Mouse (Mus musculus): ENCODE measurements around the gene Fam181a. TPM values are rescaled to one million over a fixed set of nuclear protein-coding genes. Genes with fewer than 3 reads are reported as not detected.

Fam181a gene
- 1 to 10 TPM; 1.9 to 4.9 (median 3.1) TPM for total RNA-seq (2022)

DNA sequence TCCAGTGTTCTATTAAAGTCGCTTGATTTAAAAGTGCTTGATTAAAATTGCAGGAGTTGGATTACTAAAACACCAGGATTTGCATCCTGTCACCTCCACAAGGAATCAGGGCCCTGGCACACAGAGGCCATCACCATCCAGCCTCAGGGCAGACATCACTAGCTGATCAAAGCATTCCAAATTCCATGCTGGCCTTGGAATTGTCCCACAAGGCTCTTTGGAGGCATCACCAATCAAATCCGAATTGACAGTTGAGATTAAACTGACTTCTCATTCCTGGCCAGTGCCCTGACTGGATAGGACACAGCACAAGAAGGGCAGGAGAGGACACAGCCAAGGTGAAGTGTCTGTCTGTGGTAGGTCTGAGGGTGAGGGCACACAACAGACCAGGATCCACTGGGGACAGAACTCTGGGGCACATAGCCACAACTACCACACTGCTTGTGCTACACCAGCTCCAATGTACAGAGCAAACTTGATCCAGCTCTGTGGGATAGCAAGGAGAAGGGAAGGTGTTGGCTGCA, at the start of gene Fam181a:
Gene Fam181a (plus strand): TSS at position 232 of the 524 bp plus-strand sequence.
- no peak for DNase-seq (ENCODE audit: low spot score in 2 of 2)

DNA sequence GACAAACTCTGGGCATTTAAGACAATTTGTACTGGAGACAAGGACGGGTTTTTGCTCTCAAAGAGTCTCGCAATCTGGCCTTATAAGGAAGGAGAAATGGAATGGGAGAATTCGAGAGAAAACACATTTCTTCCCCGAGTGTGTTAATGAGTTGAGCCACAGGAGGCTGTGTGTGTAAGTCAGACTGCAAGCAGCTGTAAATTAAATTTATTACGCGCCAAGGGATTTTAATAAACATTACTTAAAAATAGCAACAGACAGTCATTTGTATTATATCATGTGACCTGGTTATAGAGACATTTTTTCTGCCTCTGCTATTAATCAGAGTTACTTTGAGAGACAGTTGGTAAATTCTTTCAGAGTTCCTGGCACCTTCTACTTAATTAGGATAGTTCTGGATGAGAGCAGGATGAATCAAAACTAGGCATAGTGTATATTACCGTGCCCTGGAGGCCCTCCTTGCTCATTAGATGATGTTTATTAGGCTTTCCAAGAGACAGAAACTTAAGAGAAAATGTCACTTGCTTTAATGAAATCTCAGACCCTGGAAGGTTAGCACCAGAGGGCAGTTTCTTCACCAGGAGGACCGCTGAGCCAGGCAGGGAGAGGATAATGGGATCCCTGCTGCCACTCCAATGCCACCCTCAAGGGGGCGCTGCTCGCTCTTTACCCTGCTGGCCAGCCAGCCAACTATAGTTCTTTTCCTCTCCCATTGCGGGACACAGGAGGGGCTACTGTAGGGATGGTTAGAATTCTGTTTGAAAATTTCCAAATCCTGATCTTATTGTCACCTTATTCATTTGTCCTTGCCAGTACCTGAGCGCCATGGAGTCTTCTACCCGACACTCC, 48.5 kb upstream of the Fam181a start:
- no peak for DNase-seq (ENCODE audit: low spot score in 2 of 2)

DNA sequence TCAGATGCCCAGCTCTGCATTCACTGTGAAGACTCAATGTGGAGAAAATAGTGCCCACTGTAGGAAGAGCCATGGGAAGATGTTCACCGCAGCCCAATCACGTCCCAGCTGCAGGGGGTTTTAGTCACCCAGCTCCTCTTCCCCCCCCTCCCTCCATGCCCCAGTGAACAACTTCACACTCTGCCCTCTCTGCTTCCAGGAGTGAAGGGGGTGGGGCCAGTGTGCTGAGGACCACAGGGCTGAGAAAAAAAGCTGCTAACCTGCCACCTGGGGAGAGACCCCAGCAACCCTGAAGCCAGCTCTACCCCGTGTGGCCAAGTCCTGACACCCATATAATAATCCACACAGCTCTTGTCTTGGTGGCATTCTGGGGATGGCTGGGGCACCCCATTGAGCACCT, 44.2 kb upstream of the Fam181a start:
- DNase-seq (ENCODE audit: low spot score in 2 of 2): no peak

DNA sequence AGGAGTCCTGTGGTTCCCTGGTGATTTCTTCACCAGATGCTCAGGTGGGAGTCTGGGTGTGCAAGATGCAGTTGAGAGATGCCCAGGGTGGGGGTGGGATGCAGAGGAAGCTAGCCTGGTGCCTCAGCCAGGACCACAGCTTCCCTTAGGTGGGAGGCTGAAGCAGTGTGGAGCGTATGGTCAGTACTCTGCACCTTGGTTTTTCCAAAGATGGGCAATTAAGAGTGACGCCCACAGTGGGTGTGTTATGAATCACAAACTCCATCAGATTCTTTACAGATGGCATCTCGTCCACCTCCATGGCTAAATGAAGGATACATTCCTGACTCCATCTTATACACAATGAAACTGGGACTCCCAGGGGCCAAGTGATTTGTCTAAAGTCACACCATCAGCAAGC, 38.6 kb upstream of the Fam181a start:
- peak in 1 of 2 experiments; percentile 56 for DNase-seq (ENCODE audit: low spot score in 2 of 2)

DNA sequence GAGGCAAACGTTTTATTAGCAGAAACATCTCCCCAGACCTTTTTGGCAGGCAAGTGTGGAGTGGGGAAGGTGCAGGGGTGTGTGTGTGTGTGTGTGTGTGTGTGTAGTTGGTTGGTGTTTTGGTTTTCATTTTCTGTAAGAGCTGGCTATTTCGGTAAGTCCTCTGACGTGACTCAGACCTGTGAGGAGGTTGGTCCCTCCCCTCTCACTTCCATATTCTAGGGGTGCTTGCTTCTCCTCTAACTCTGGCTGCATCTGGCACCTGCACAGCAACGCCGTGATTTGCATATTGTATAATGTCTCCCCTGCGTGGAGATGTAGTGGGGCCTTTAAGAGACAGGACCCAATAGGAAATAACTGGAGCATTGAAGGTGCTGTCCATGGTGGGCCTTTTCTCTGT, 37.7 kb upstream of the Fam181a start:
- DNase-seq (ENCODE audit: low spot score in 2 of 2): peak in 1 of 2 experiments; percentile 36

DNA sequence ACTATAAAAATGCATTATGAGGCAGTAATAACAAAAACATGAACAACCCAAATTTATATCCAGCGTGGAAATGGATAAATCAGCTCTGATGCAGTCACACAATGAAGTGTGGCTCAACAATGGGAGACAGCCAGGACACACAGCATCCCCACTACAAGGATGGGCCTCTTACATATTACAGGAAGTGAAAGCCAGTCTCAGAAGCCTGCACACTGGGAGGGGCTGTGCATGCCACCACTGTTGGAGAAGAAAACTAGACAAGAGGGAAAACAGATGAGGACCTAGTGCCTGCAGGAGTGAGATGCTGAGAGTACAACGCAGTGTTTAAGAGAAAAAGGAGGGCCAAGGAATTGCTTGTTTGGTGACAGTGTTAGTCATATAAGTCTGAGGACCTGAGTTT, 37.0 kb upstream of the Fam181a start:
- no peak for DNase-seq (ENCODE audit: low spot score in 2 of 2)

DNA sequence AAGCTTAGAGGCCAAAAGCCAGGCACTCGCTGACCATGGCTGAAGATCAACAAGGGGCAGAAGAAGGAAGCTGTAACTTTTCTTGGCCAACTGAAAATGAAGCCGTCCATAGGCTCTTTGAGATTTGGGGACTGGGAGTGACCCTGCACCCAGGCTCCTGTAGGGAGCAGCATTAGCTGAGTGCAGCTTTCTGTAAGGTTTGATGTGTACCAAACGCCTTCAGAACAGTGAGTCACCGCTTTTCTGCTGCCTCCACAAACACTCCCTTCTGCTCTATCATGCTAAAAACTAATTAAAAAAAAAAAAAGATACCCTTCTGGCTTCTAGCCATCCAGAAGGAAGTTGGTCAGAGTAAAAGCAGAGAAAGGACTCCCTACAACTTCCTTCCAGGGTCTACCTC, 34.4 kb upstream of the Fam181a start:
- peak in 1 of 2 experiments; percentile 58 for DNase-seq (ENCODE audit: low spot score in 2 of 2)

DNA sequence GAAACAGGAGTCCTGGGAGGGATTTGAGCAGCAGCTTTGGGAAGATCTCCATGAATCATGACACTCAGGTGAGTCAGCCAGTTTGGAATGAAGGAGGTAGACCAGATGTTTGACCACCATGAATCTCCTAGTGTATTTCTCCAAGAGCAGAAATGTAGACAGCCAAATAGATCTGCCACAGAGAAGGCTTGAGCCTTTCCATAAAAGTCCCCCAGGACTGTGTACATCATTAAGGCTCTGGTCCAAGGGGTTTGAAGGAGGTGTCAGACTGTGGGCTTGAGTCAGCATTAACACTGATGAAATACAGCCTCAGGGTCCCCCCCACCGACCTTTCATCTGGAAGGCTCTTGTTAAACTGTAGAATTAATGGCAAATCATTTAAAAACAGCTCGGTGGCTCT, 29.3 kb upstream of the Fam181a start:
- DNase-seq (ENCODE audit: low spot score in 2 of 2): no peak

DNA sequence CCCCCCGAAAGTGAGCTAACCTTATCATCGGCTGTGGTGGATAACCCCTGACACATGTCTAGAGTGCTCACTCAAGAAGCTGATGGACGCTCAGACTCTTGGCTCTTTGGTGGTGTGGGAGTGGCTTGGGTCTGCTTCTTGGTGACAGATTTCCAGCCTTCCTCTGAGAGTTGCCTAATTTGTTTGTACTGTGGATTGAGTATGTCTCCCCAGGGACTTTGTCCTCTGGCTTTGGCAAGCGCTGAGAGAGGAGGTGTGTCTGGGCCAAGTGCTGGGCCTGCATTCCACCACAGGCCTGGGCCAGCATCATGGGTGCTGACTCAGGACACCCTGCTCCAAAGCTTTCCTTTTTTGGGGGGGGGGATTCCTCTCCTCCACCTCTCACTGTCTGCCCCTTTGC, 28.9 kb upstream of the Fam181a start:
- no peak for DNase-seq (ENCODE audit: low spot score in 2 of 2)

DNA sequence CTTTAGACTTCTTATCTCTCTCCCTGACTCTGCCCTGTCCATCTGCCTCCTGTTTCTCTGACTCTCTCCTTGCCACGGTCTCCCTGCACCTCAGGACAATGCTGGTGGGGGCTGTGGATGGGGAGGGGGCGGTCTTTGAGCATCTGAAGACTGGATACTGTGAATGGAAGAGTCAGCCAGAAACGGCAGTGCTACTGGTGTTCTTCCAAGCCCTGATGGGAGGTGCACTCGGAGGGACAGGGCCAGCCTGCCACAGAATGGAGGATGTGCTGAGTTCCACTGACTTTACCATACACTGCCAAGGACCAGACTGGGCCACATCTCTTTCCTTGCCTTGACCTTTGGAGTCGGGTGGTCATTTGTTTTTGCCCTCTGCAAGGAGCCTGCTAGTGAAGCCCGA, 27.8 kb upstream of the Fam181a start:
- no peak for DNase-seq (ENCODE audit: low spot score in 2 of 2)

DNA sequence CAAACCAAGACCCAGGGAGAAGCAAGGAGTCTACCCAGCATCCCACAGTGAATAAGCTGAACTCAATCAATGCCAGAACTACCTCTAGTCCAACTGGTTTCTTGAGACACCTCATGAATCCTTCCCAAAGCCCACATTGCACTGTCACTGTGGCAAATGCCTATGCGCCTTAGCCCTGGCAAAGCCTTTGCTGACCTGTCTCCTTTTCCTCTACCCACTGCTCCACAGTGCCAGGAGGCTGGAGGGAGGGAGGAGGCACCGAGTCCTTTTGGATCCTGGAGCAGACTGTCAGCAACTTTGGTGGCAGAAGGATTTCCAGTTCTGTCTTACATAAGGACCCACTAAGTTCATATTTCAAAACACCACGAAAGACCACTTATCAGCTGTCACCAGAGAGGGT, 27.4 kb upstream of the Fam181a start:
- DNase-seq (ENCODE audit: low spot score in 2 of 2): no peak

DNA sequence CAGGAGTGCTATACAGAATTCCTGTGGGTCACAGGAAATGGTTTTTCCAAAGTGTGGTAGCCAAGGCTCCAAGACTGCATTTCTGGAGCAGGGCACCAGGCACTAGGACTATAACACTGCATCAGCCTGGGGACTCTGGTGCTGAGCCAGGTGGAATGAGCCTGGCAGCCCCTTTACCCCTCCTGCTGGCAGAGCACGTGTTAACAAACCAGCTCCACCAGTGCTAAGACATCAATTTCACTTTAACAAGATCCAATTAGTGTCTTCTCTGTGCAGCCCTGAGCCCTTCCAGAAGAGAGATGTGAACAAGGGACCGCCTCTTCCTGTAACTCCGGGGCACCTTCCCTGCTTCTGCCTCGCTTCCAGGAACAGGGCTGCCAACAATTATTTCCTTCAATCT, 23.5 kb upstream of the Fam181a start:
- DNase-seq (ENCODE audit: low spot score in 2 of 2): no peak

DNA sequence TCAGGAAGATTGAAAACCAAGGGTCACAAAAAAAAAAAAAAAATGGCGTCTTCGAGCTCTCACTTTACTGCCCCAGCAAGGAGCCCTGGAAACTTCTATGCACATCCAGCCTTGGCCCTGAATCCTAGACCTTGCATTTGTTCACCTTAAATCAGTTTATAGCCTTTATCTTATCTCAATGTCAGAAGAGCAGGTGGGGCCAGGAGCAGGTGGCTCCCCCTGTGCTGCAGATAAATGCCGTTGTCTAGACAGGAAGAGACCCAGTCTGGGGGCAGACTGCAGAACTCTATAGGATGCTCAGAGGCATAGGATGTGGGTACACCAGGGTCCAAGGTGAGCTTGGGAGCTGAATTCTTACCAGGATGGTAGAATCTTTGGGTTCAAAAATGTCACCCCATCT, 18.4 kb upstream of the Fam181a start:
- DNase-seq (ENCODE audit: low spot score in 2 of 2): no peak

DNA sequence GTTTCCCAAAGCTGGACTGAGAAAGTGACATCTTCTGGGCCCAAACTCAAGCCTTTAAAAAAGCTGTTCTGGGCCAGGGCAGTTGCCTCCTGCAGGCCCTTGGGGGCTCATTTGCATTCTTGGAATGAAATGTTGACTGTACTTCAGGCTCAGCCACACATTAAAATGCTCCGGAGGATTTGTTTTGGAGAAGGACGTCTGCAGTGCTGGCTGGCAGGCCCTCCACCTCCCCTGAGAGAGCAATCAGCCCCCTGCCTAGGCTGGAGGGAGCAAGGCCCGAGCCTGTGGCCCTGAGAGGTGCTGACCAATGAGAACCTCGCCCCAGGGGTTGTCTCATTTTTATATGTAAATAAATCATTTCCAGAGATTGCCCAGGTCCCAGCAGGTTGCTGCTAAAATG, 14.5 kb upstream of the Fam181a start:
- DNase-seq (ENCODE audit: low spot score in 2 of 2): no peak

DNA sequence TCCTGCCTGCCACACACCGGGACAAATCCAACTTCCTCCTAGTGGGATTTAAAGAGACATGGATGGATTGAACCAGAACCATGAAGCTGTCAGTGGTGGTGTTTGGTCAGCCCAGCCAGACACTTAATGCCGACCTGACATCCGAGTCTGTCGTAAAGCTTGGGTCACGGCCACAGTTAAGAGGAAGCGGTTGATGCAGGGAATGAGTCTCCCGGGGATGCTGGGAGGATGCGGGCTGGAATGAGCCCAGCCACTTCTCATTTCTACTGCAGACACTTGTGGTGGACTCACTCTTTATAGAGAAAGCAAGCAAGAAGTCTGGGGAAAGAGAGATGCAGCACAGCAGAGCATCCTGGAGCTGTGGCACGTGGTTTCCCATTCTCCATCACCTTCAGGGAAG, 10.3 kb upstream of the Fam181a start:
- DNase-seq (ENCODE audit: low spot score in 2 of 2): no peak

DNA sequence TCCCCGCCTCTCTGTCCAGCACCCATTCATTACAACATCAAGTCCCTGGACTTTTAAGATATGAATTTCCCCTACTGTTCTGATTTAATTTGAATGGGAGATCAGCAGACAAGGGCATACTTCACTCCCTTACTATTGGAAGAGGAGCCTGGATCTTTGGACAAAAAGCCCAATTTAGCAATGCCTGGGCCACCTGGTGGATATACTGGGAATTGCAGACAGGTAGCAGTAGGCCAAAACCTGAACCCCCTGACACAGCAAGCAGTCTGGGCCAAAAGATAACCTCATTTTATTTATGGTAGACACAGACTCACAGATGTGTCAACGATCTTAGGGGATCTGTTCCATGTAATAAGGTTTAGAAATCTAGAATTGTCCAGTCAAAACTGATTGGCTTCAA, 9.1 kb upstream of the Fam181a start:
- peak in 1 of 2 experiments; percentile 63 for DNase-seq (ENCODE audit: low spot score in 2 of 2)

DNA sequence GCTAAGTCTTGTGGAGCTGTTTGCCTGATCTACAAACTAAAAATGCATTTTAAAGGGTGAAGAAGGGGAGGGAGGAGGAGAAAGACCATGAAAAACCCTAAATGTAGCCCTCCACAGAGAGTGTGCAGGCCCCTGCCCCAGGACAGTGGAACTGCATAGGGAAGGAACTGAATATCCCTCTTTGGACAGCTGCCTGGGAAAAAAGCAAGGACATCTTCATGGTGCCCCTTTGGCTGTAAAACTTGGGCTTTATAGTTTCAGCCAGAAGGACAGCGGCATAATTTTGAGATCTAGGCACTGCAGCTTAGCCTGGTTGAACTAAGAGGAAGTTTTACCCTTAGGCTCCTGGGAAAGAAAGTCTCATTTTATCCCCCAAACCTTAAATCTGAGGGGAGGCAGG, 7.8 kb upstream of the Fam181a start:
- DNase-seq (ENCODE audit: low spot score in 2 of 2): no peak

DNA sequence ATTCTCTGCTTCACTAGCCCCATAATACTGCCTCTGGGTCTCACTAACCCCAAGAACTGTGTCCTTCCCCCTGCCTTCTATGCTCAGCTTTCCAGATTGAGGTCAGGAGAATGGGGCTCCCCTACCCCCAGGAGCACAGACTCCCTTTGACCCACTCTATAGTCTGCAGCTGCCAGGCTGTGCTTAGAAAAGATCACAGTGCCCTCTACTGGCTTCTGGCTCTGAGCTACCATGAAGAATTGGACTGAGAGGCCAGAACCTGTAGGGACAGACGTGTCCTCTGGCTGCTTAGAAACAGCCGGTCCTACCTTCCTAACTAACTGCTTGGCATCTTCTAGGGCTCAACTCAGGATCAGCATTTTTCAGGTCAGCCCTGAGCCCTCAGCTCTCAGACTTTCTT, 4.6 kb upstream of the Fam181a start:
- DNase-seq (ENCODE audit: low spot score in 2 of 2): no peak

DNA sequence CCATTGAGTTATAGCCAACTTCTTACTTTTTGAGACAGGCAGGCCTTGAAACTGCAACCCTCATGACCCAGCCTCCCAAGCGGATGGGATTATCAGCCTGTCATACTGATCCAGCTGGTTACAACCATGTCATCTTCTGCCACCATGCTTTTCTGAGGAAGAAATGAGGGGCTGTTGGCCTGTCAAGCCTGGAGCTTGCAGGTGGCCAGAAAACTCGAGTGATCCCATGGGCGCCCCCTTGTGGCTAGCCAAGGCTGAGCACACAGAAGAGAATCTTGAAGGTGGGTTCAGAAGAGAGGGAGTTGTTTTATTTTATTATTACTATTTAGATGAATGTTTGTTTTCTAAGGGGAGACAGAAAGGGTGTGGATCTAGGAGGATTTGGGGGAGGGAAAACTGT, 4.1 kb upstream of the Fam181a start:
- no peak for DNase-seq (ENCODE audit: low spot score in 2 of 2)

DNA sequence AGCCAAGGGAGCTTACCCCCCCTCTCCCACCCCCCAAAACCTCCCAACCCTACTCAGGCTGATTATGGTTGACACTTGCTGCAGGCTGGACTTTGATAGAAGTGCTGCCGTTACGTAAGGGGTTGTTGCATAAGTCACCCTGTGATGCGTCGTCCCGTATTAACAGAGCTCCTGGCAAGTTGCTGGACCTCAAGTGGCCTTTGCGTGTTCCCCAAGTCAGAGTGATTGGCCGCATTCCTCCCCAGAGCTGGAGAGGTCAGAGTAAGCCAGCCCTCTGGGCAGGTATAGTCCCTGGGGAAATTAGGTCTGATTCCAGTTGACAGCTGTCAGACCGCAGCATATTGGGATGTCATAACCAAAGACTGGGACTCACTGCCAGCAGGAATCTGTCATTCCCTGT, 1.1 kb downstream of the Fam181a start:
- no peak for DNase-seq (ENCODE audit: low spot score in 2 of 2)

DNA sequence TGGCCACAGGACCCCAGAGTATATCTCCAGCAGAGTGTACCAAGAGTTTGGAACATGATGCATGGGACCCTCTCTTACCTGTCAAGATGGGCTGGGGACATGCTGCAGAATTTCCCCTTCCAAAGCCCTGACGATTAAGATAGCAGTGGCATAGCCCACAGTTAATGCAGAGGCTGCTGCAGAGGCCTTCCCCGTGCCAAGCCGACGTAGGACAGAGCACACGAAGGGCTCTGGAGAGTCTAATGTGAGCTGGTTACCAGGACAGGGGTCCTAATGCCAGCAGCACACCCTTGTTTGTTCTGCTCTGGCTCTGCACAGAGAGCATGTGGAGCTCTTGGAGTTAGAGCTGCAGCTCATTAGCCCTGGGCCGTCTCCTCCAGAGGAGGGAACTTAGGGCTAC, 2.5 kb downstream of the Fam181a start:
- DNase-seq (ENCODE audit: low spot score in 2 of 2): no peak

DNA sequence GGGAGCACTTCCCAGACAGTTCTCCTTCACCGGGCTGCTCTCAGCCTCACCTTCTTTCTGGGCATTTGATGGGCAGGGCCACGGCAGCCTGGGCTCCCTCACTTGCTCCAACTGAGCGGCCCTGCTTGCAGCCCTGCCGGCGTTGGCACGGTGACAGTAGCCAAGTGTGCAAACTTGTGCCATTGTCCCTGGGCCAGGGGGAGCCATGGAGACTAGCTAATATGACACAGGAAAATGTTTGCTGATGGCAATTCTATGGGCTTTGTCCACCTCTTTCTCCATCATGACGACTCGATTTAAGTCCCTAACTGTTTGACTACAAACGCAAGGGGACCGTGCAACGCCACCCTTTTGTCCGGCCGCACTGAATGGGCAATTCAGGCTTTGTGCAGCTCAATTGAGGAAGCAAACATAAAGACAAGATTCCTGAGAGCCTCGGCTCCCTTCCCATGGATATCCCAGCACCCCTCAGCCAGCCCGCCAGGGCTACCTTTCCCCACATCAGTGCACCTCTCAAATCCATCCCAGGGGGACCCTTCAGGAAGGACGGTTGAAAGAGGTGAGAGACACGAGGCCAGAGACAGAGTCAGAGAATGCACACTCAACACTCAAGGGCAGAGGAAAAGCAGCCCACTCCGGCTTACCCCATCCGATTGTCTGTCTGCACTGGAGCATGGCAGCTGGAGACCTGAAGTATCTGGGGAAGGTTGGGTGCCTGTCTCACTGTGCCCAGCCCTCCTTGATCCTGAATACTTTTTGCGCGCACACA, 3.3 kb downstream of the Fam181a start:
- no peak for DNase-seq (ENCODE audit: low spot score in 2 of 2)

Data from left cerebral cortex, adult 8-10 months (tissue).